In genomic region chr10:4120708-4121107, GRCm38 (mm10) we compare ENCODE assay signal across 9 mouse cellular contexts.
DNase-seq lines count a peak whose midpoint lies in the region; ATAC-seq and TF ChIP-seq lines count a peak whose summit lies in the region.
"Had no signal": no experiment of that assay in that cellular context is flagged by ENCODE, and none has a peak within 500 bp of the region (broad histone marks: within the 10 kb centered on the region; RNA-seq: fewer than 3 reads in every experiment).

No protein-coding gene starts in this region.

- no peak for TF ChIP-seq POLR2A in bone marrow macrophage, adult 2 months (IDR thresholded peaks at IDR 0.05; ENCODE audit: borderline replicate concordance, low read depth, low read length)

- peak; percentile 55 for DNase-seq in 416B (ENCODE audit: low read depth)
- DNase-seq in heart, postnatal 0 days (ENCODE audit: low spot score) = peak; percentile 69
- peak; percentile 55 for DNase-seq in liver, postnatal 0 days
- no peak for DNase-seq in left cerebral cortex, adult 8-10 months (ENCODE audit: low spot score in 2 of 2)
- no peak for DNase-seq in forebrain, embryonic 10.5 days (ENCODE audit: extremely low spot score, low spot score)
- DNase-seq in left cerebral cortex, adult 18-20 months (ENCODE audit: low spot score in 2 of 2) = no peak
- no peak for DNase-seq in cerebellum, adult 11 months

- H3K9me3 ChIP-seq in heart, postnatal 0 days (replicated peaks; ENCODE audit: control insufficient read depth, low read length) = no peaks in the 10 kb centered on the region
- H3K9me3 ChIP-seq in liver, postnatal 0 days (ENCODE audit: low read length) = no peaks in the 10 kb centered on the region
- no peaks in the 10 kb centered on the region for H3K9me3 ChIP-seq in forebrain, embryonic 10.5 days

- WGBS in heart, postnatal 0 days = 50% methylated on average over 10 of the region's 10 CpGs
- WGBS in liver, postnatal 0 days (ENCODE audit: insufficient replicate concordance) = 42% methylated on average over 10 of the region's 10 CpGs
- WGBS in forebrain, embryonic 10.5 days = 92% methylated on average over 10 of the region's 10 CpGs

- ATAC-seq in heart, postnatal 0 days (ENCODE audit: insufficient read depth, low read depth) = peak; percentile 83
- ATAC-seq in liver, postnatal 0 days = peak; percentile 71

- TF ChIP-seq EP300 in heart, postnatal 0 days (IDR thresholded peaks at IDR 0.05; ENCODE audit: low read depth) = peak; percentile 82; the same call in 1 of the 2 replicates
- TF ChIP-seq EP300 in liver, postnatal 0 days (IDR thresholded peaks at IDR 0.05; ENCODE audit: low read depth) = no peak

- no peaks in the 10 kb centered on the region for H3K36me3 ChIP-seq in heart, postnatal 0 days (replicated peaks; ENCODE audit: control insufficient read depth, insufficient read depth, low read length)
- H3K36me3 ChIP-seq in liver, postnatal 0 days (replicated peaks; ENCODE audit: insufficient read depth, low read length) = no peaks in the 10 kb centered on the region; the same call in 1 of the 2 replicates
- peaks cover 7% of the 10 kb centered on the region for H3K36me3 ChIP-seq in forebrain, embryonic 10.5 days (replicated peaks)

- peaks cover 19% of the 10 kb centered on the region for H3K4me1 ChIP-seq in bone marrow macrophage, adult 2 months (ENCODE audit: control insufficient read depth, insufficient read depth, low read length)
- H3K4me1 ChIP-seq in heart, postnatal 0 days (ENCODE audit: control insufficient read depth, insufficient read depth) = peaks cover 15% of the 10 kb centered on the region
- peaks cover 13% of the 10 kb centered on the region for H3K4me1 ChIP-seq in liver, postnatal 0 days (ENCODE audit: insufficient read depth)
- H3K4me1 ChIP-seq in forebrain, embryonic 10.5 days = peaks cover 6% of the 10 kb centered on the region; the same call in 1 of the 2 replicates

- H3K4me2 ChIP-seq in heart, postnatal 0 days (ENCODE audit: low read depth, low read length) = no peak overlapping the region
- H3K4me2 ChIP-seq in liver, postnatal 0 days (ENCODE audit: low read depth, low read length) = no peak overlapping the region

- TF ChIP-seq CTCF in bone marrow macrophage, adult 2 months (IDR thresholded peaks at IDR 0.05; ENCODE audit: low read depth, low read length) = no peak
- no peak for TF ChIP-seq CTCF in heart, postnatal 0 days (IDR thresholded peaks at IDR 0.05; ENCODE audit: low read depth)
- TF ChIP-seq CTCF in liver, postnatal 0 days (IDR thresholded peaks at IDR 0.05; ENCODE audit: low read depth) = no peak

- H3K27me3 ChIP-seq in heart, postnatal 0 days (ENCODE audit: control insufficient read depth, insufficient read depth, low read length) = no peaks in the 10 kb centered on the region
- H3K27me3 ChIP-seq in liver, postnatal 0 days (ENCODE audit: insufficient read depth, low read length) = no peaks in the 10 kb centered on the region
- H3K27me3 ChIP-seq in forebrain, embryonic 10.5 days (ENCODE audit: poor library complexity, severe bottlenecking) = no peaks in the 10 kb centered on the region

- 0 out of 2 replicates have a peak overlapping the region, but pooled peaks have one; percentile 15 for H3K27ac ChIP-seq in bone marrow macrophage, adult 2 months (ENCODE audit: insufficient read depth, low read depth, low read length)
- peak overlapping the region; percentile 32 for H3K27ac ChIP-seq in heart, postnatal 0 days (ENCODE audit: low read depth)
- H3K27ac ChIP-seq in liver, postnatal 0 days (ENCODE audit: low read depth) = peak overlapping the region; percentile 51
- no peak overlapping the region for H3K27ac ChIP-seq in forebrain, embryonic 10.5 days
- H3K27ac ChIP-seq: macrophage had no signal

- no peak overlapping the region for H3K9ac ChIP-seq in heart, postnatal 0 days (replicated peaks; ENCODE audit: low read depth, low read length)
- no peak overlapping the region for H3K9ac ChIP-seq in liver, postnatal 0 days (replicated peaks)

- no peak overlapping the region for H3K4me3 ChIP-seq in bone marrow macrophage, adult 2 months (ENCODE audit: insufficient read depth, low read length)
- no peak overlapping the region for H3K4me3 ChIP-seq in heart, postnatal 0 days (ENCODE audit: low read depth, low read length)
- no peak overlapping the region for H3K4me3 ChIP-seq in liver, postnatal 0 days (ENCODE audit: low read depth, low read length)
- H3K4me3 ChIP-seq in forebrain, embryonic 10.5 days = no peak overlapping the region

Comparison
In these comparisons a context has a peak if more than half of its experiments do, and no peak if none do; other contexts are left out.
1. DNase-seq: peak in 416B (single experiment), heart, postnatal 0 days (single experiment) and liver, postnatal 0 days (single experiment); none in left cerebral cortex, adult 8-10 months (0 of 2), forebrain, embryonic 10.5 days (single experiment), left cerebral cortex, adult 18-20 months (0 of 2) and cerebellum, adult 11 months (single experiment).